Mouse (Mus musculus): ENCODE measurements around the gene Wwc1.

- TF ChIP-seq CTCF (IDR thresholded peaks at IDR 0.05; ENCODE audit: low read depth, low read length) (no peak), POLR2A (IDR thresholded peaks at IDR 0.05; ENCODE audit: borderline replicate concordance, low read depth, low read length) (no peak)
Measured at GRCm38 (mm10) chr11:35903079-35903478, 77.2 kb downstream of the Wwc1 start.

Data from bone marrow macrophage, adult 2 months (primary cell).